Mouse (Mus musculus) kidney, adult 9 months (tissue): ENCODE results near the gene Mxra7.

Source experiments
- DNase-seq: peaks from one replicate; pipeline ENCODE4 v3.0.0; 2022

Mxra7 gene

DNA sequence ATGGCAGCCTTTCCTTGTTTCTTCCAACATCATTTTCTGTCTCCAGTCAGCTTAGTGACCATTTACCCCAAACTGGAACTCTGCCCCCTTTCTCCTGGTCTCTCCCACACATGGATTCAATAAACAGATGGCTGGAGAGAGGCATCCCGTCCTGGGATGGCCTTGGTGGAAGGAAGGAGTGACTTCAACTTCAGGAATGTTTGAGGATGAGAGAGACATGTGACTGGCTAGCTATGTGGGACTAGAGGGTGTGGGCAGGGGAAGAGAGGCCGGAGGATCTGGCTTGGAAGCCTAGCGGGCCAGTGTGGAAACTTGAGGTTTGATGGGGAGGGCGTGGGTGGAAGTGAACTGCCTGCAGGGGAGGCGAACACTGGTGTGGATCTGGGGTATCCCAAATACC is 11.1 kb downstream of the Mxra7 start:
- no peak for DNase-seq

DNA sequence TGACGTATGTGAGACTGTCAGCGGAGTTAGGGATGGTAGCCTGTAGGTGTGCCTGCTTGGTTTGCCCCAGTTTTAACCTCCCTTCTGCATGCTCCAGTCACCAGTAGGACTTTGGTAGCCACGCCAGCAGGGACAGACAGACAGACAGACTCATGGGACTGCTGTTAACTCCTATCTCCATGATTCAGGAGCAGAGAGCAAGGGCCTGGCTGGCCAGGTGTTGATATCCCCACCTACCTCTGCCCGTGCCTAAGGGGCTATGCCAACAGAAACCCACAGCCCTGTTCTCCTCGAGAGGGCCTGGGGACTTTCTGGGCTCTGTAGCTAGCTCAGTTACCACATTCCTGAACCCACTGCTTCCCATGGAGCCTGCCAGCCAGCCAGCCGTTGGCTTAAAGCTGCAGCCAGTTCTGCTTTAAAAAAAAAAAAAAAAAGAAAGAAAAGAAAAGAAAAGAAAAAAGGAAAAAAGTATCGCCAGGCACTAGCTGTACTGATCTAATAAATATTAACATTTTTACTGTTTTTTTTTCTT is 12.9 kb downstream of the Mxra7 start:
- no peak for DNase-seq

GRCm38 (mm10) chr11:116814076-116814883 is 13.6 kb downstream of the Mxra7 start:
- DNase-seq = peak; percentile 64

- DNase-seq = no peak
Observed at GRCm38 (mm10) chr11:116813610-116814009, 14.2 kb downstream of the Mxra7 start.

GRCm38 (mm10) chr11:116812793-116813529 is 14.9 kb downstream of the Mxra7 start:
- no peak for DNase-seq

- peak; percentile 35 for DNase-seq
Observed at GRCm38 (mm10) chr11:116810983-116811901, 16.6 kb downstream of the Mxra7 start.

DNA sequence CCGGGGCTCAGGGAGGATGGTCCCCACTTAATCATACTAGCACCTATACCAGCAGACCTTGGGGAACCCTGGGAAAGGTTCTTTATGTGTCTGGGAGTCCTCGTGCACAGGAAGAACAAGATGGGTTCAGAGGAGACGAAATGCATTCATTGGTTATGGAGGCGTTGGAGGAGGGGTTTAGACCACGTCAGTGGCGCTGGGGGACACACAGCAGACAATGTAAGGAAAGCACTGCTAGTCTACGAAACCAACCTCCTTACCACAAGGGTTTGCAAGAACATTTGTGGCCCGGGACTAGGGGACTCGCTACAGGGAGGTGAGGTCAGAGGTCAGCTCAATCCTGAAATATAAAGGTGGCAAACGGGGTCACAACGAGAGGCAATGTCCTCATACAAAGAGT is 17.3 kb downstream of the Mxra7 start:
- no peak for DNase-seq

DNA sequence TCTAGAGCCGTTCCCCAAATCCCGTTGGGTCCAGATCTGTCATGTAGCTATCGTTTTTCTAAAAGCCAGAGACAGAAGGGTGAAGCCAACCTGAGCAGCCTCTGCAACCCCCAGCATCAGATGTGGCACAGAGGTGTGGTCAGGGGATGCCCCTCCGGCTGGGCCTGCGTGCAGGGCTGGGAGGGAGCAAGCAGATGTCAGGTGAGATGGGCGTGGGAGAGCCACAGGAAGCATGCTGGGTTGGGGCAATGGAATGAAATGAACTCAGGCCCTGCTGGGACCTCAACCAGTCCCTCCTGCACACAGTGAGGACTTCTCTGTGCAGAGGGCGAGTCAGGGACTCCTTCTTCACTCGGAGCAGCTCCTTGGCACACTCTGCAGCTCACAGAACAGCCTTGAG is 18.3 kb downstream of the Mxra7 start:
- no peak for DNase-seq

DNA sequence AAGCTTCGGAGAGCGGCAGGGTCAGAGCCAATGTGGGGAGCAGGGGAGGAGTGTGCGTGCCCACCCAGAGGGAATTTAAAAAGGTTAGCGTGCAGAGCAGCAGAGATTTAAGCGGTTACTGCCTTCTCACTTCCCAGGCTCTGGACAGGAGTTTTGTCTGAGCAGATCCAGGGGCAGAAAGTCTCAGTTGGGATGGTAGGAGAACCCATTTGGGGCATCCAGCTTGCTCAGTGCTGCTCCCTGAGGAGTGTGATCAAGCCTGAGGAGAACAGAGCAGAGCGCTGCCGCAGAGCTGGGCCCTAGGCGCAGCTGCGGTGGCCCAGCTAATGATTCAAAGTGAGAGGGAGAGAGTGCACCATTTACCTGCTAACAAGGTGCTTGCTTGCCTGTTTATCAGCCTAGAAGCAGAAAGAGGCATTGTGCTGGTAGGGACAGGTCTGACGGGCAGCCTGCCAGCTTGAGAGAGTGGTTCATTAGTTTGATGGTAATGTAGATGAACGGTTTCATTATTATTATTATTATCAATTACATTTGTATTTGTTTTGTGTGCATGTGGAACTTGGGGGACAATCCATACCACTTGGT is 18.9 kb downstream of the Mxra7 start:
- DNase-seq = no peak

DNA sequence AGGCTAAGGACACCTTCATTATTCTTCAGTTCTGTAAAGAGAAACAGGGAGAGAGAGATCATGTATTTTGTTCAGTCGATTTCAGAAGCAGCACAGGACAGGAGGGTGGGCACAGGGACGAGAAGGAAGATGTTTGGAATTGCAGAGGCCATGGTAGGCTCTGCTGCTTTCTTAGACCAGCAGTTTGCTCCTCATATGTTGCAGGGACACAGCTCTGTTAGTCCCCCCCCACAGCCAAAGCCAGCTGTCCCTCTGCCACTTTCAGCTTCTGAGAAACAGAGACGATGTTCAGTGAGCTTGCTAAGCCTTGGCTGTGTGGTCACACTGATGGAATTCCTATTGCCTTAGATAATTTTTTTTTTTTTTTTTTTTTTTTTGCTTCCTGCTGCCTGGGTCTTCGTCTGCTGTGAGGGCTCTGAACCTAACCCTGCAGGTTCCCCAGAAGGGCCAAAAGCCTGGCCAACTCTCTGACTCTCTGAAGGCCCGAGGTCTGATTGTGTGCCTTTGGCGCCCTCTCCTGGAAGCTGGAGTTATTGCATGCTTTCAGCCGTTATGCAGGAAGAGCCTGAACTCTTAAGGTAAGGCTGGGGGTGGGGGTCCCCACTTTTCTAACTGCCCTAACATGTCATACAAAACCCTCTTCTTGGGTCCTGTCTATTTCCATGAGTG is 19.8 kb downstream of the Mxra7 start:
- peak; percentile 89 for DNase-seq

GRCm38 (mm10) chr11:116807526-116807925 is 20.3 kb downstream of the Mxra7 start:
- DNase-seq = no peak

- DNase-seq = no peak
Observed at GRCm38 (mm10) chr11:116807116-116807515, 20.7 kb downstream of the Mxra7 start.

GRCm38 (mm10) chr11:116806136-116807071 is 21.4 kb downstream of the Mxra7 start:
- DNase-seq = no peak

DNA sequence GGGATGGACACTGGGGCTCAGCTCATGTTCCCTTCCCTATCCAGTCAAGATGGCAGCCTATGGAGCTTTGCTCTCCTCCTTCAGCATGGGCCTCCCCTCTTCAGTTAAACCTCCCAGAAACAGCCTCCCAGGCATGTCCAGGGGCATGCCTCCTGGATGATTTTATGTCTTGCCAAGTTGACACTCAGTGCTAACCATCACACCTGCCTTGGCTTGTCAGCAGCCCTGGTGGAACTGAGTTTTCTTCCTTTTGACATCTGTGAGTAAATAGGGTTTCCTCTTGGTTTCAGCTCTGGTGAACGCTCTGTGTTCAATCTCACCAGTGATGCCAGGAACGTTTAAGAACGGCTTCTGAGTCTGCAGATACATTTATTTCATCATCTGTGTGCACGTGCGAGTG is 25.1 kb downstream of the Mxra7 start:
- no peak for DNase-seq

DNA sequence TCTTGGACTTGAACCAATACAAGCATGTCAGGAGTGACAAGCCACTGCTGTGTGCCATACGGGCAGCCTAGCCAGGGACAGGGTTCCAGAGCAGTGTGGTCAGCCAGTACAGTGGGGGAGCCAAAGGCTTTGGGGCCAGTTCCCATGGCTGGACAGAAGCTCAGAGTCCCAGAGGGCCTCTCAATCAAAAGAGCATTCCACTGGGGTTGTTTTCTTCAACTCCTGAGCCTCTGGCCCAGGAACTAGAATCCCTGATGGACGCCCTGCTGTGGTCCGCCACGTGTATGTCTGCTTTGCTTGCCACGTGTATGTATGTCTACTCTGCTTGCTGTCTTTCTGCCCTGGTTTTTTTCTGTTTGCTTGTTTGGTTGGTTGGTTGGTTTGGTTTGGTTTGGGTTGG is 26.7 kb downstream of the Mxra7 start:
- DNase-seq = no peak

DNA sequence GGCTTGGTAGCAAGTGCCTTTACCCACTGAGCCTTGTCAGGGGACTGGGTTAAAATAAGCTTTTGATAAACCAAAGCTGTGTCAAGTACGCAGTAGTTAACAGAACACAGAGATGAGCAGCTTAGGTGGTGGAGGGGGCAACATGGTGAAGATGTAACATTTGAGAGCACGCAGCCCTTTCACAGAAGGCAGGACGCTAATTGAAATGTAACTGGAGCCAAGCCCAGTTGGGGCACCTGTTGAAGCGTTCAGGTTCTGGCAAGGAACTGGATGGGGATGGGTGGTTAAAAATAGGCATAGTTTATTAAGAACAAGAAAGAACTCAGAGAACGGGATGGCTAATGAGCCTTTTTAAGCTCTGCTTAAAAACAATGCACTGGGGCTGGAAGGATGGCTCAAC is 28.5 kb downstream of the Mxra7 start:
- DNase-seq = no peak

DNA sequence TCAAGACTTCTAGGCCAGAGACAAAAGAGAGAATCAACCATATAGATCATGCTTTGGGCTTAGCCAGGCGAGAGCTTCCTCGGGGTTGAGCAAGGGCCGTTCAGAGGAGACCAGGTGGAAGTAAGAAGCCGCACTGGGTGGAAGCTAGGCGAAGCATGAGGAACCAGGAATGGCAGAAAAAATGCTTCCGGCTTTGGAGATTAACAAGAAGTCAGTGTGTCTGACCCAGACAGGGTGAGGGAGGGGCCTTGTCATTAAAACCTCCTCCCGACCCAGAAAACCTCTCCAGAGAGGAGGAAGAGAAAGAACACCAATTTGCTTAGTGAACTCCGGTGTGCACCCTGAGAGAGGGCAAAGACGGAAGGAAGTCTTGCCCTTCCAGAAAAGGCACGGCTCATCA is 43.6 kb downstream of the Mxra7 start:
- no peak for DNase-seq

- DNase-seq = no peak
Observed at GRCm38 (mm10) chr11:116782737-116783145, 45.1 kb downstream of the Mxra7 start.

- DNase-seq = no peak
Observed at GRCm38 (mm10) chr11:116775407-116775806, 52.4 kb downstream of the Mxra7 start, which contains the start of gene St6galnac1. Gene St6galnac1, minus strand, starts transcription at chr11:116775507.

- DNase-seq = no peak
Observed at GRCm38 (mm10) chr11:116773205-116773604, 54.6 kb downstream of the Mxra7 start.

DNA sequence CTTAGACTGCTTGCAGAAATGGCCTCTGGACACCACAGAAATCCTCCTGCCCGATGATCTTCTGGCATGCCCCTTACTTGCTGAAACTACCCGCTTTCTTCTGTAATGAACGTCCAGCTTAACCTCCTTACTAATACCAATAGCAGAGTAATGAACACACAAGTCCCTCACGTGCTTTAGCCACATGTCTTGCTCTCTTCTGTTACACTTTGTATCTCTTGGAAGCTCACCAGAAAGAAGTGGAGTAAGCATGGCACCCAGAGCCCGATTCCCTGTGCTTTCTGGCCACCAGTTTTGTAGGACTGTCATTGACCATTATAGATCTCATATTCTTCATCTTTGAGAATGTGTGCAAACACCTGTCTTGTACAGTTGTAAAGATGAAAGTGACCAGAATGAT is 58.0 kb downstream of the Mxra7 start:
- no peak for DNase-seq
